Mouse (Mus musculus): ENCODE measurements around the gene Cep57l1. TPM values are rescaled to one million over a fixed set of nuclear protein-coding genes. Genes with fewer than 3 reads are reported as not detected.
A peak's percentile ranks its signal among the peaks of the same experiment; 100 is the strongest.

Cep57l1 gene
- total RNA-seq, 2 experiments from 2014 or later = 8.5 to 8.6 TPM

- DNase-seq (ENCODE audit: low spot score in 2 of 2) = peak in 1 of 2 experiments; percentile 84
- TF ChIP-seq CTCF (conservative IDR thresholded peaks at IDR 0.05) = no peak
- Histone ChIP-seq H3K4me3 (peak overlapping the region; percentile 91), H3K27ac (peak overlapping the region; percentile 98)
Observed at GRCm38 (mm10) chr10:41809080-41809770, 446 bp downstream of the Cep57l1 start.

GRCm38 (mm10) chr10:41805729-41806355 is 3.8 kb downstream of the Cep57l1 start:
- TF ChIP-seq CTCF (conservative IDR thresholded peaks at IDR 0.05) = no peak
- no peak for DNase-seq (ENCODE audit: low spot score in 2 of 2)
- Histone ChIP-seq H3K27ac (no peak overlapping the region), H3K4me3 (no peak overlapping the region)

GRCm38 (mm10) chr10:41804711-41805110 is 5.0 kb downstream of the Cep57l1 start:
- no peak for TF ChIP-seq CTCF (conservative IDR thresholded peaks at IDR 0.05)
- no peak overlapping the region for H3K4me3 ChIP-seq
- no peak overlapping the region for H3K27ac ChIP-seq
- DNase-seq (ENCODE audit: low spot score in 2 of 2) = no peak

- Histone ChIP-seq H3K27ac (no peak overlapping the region), H3K4me3 (no peak overlapping the region)
- no peak for DNase-seq (ENCODE audit: low spot score in 2 of 2)
- TF ChIP-seq CTCF (conservative IDR thresholded peaks at IDR 0.05) = no peak
Observed at GRCm38 (mm10) chr10:41803467-41803866, 6.2 kb downstream of the Cep57l1 start.

GRCm38 (mm10) chr10:41797253-41797652 is 12.4 kb downstream of the Cep57l1 start:
- TF ChIP-seq CTCF (conservative IDR thresholded peaks at IDR 0.05) = no peak
- Histone ChIP-seq H3K4me3 (no peak overlapping the region), H3K27ac (no peak overlapping the region)
- no peak for DNase-seq (ENCODE audit: low spot score in 2 of 2)

GRCm38 (mm10) chr10:41792375-41792774 is 17.3 kb downstream of the Cep57l1 start:
- H3K4me3 ChIP-seq = no peak overlapping the region
- no peak for TF ChIP-seq CTCF (conservative IDR thresholded peaks at IDR 0.05)
- no peak for DNase-seq (ENCODE audit: low spot score in 2 of 2)
- no peak overlapping the region for H3K27ac ChIP-seq

GRCm38 (mm10) chr10:41767254-41767653 is 42.4 kb downstream of the Cep57l1 start:
- no peak for TF ChIP-seq CTCF (conservative IDR thresholded peaks at IDR 0.05)
- H3K4me3 ChIP-seq = no peak overlapping the region
- no peak for DNase-seq (ENCODE audit: low spot score in 2 of 2)
- no peak overlapping the region for H3K27ac ChIP-seq

GRCm38 (mm10) chr10:41766280-41766679 is 43.4 kb downstream of the Cep57l1 start:
- DNase-seq (ENCODE audit: low spot score in 2 of 2) = no peak
- no peak for TF ChIP-seq CTCF (conservative IDR thresholded peaks at IDR 0.05)
- Histone ChIP-seq H3K27ac (no peak overlapping the region), H3K4me3 (no peak overlapping the region)

GRCm38 (mm10) chr10:41765586-41765985 is 44.1 kb downstream of the Cep57l1 start:
- DNase-seq (ENCODE audit: low spot score in 2 of 2) = no peak
- no peak for TF ChIP-seq CTCF (conservative IDR thresholded peaks at IDR 0.05)
- no peak overlapping the region for H3K4me3 ChIP-seq
- H3K27ac ChIP-seq = no peak overlapping the region

GRCm38 (mm10) chr10:41763741-41764385 is 45.8 kb downstream of the Cep57l1 start:
- DNase-seq (ENCODE audit: low spot score in 2 of 2) = no peak
- TF ChIP-seq CTCF (conservative IDR thresholded peaks at IDR 0.05) = no peak
- no peak overlapping the region for H3K4me3 ChIP-seq
- H3K27ac ChIP-seq = no peak overlapping the region

GRCm38 (mm10) chr10:41760866-41761265 is 48.8 kb downstream of the Cep57l1 start:
- Histone ChIP-seq H3K27ac (no peak overlapping the region), H3K4me3 (no peak overlapping the region)
- no peak for DNase-seq (ENCODE audit: low spot score in 2 of 2)
- TF ChIP-seq CTCF (conservative IDR thresholded peaks at IDR 0.05) = no peak

- DNase-seq (ENCODE audit: low spot score in 2 of 2) = no peak
- no peak for TF ChIP-seq CTCF (conservative IDR thresholded peaks at IDR 0.05)
- H3K4me3 ChIP-seq = no peak overlapping the region
- H3K27ac ChIP-seq = no peak overlapping the region
Observed at GRCm38 (mm10) chr10:41758041-41758440, 51.6 kb downstream of the Cep57l1 start.

GRCm38 (mm10) chr10:41757226-41757625 is 52.4 kb downstream of the Cep57l1 start:
- DNase-seq (ENCODE audit: low spot score in 2 of 2) = no peak
- no peak overlapping the region for H3K4me3 ChIP-seq
- no peak for TF ChIP-seq CTCF (conservative IDR thresholded peaks at IDR 0.05)
- H3K27ac ChIP-seq = no peak overlapping the region

Data from layer of hippocampus, adult 2 months (tissue).